Mouse (Mus musculus) CH12.LX (cell line): ENCODE results near the gene Aco2.

Source experiments
- BHLHE40 ChIP-seq: IDR thresholded peaks from 2 replicates; pipeline ENCODE4 v1.6.1; 2011; ENCODE audit warnings: mild to moderate bottlenecking, low read depth, low read length, improper control_type of control experiment
- CTCF ChIP-seq, 2 experiments: IDR thresholded peaks in 1 of 2; conservative IDR thresholded peaks in 1 of 2; 2 replicates each; pipeline ENCODE4 v1.5.1; 2011 to 2012; ENCODE audit warnings: low read depth in 2 of 2, low read length in 2 of 2, improper control_type of control experiment in 1 of 2, inconsistent platforms in 1 of 2, mild to moderate bottlenecking in 1 of 2, moderate library complexity in 1 of 2
- ELF1 ChIP-seq: IDR thresholded peaks from 2 replicates; pipeline ENCODE4 v1.6.1; 2014; ENCODE audit warnings: low read depth, mild to moderate bottlenecking, inconsistent platforms, low read length, improper control_type of control experiment
- HCFC1 ChIP-seq: IDR thresholded peaks from 2 replicates; pipeline ENCODE4 v1.6.1; 2012; ENCODE audit warnings: low read depth, mild to moderate bottlenecking, inconsistent platforms, low read length, improper control_type of control experiment
- JUND ChIP-seq: conservative IDR thresholded peaks from 2 replicates; pipeline ENCODE4 v1.6.1; 2011; ENCODE audit warnings: low read depth, low read length, improper control_type of control experiment
- MAX ChIP-seq: IDR thresholded peaks from 2 replicates; pipeline ENCODE4 v1.6.1; 2011; ENCODE audit warnings: low read length, improper control_type of control experiment
- MEF2A ChIP-seq: IDR thresholded peaks from 2 replicates; pipeline ENCODE4 v1.6.1; 2014; ENCODE audit warnings: low read depth, mild to moderate bottlenecking, inconsistent platforms, low read length, improper control_type of control experiment, borderline replicate concordance
- MXI1 ChIP-seq: IDR thresholded peaks from 2 replicates; pipeline ENCODE4 v1.6.1; 2011; ENCODE audit warnings: mild to moderate bottlenecking, low read depth, low read length, improper control_type of control experiment
- MYC ChIP-seq: IDR thresholded peaks from 2 replicates; pipeline ENCODE4 v1.6.1; 2011; ENCODE audit warnings: low read depth, mild to moderate bottlenecking, improper control_type of control experiment, low read length
- POLR2A ChIP-seq: IDR thresholded peaks from 2 replicates; pipeline ENCODE4 v1.6.1; 2011; ENCODE audit warnings: low read depth, mild to moderate bottlenecking, improper control_type of control experiment, low read length
- ZC3H11A ChIP-seq: IDR thresholded peaks from 2 replicates; pipeline ENCODE4 v1.6.1; 2012; ENCODE audit warnings: low read depth, mild to moderate bottlenecking, inconsistent platforms, low read length, improper control_type of control experiment
- ZMIZ1 ChIP-seq: IDR thresholded peaks from 2 replicates; pipeline ENCODE4 v1.6.1; 2012; ENCODE audit warnings: low read depth, mild to moderate bottlenecking, inconsistent platforms, low read length, improper control_type of control experiment

- TF ChIP-seq ZC3H11A (no peak), MXI1 (no peak), CTCF (conservative IDR thresholded peaks at IDR 0.05 in 1 of 2, IDR thresholded peaks at IDR 0.05 in 1 of 2; ENCODE audit: low read depth in 2 of 2, low read length in 2 of 2) (no peak), MEF2A (no peak), ZMIZ1 (no peak), POLR2A (no peak), ELF1 (no peak), MYC (no peak), BHLHE40 (no peak), JUND (no peak), MAX (no peak), HCFC1 (no peak)
Observed at GRCm38 (mm10) chr15:81897607-81898285, 25.6 kb downstream of the Aco2 start.
